In the genomic region with DNA sequence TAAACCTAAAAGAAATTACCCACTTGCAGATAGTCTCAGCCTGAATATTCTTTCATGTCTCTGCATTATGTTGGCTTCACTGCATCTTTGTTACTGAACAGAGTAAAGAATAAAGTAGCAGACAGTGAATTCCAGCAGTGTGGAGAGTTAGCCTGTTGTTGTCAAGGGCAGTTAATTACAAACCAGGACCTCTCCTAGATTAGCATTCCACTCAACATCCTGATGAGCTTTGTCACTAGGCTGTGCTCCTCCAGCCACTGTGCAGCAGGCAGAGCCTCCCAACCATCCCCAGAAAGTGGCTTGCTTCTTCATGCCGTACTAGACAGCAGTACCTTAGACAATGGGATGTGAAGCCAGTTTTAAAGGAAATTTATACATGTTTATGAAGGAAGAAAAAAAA, we compare ENCODE assay signal across 16 mouse cellular contexts.
DNase-seq lines count a peak whose midpoint lies in the region; ATAC-seq and TF ChIP-seq lines count a peak whose summit lies in the region.
"Had no signal": no experiment of that assay in that cellular context is flagged by ENCODE, and none has a peak within 500 bp of the region (broad histone marks: within the 10 kb centered on the region; RNA-seq: fewer than 3 reads in every experiment).

No protein-coding gene starts in this region.

- no peaks in the 10 kb centered on the region for H3K27me3 ChIP-seq in hindbrain, embryonic 13.5 days
- no peaks in the 10 kb centered on the region for H3K27me3 ChIP-seq in hindbrain, embryonic 10.5 days (ENCODE audit: insufficient read depth, poor library complexity, severe bottlenecking)
- H3K27me3 ChIP-seq in Patski, result no peaks in the 10 kb centered on the region
- no peaks in the 10 kb centered on the region for H3K27me3 ChIP-seq in hindbrain, embryonic 14.5 days (ENCODE audit: control insufficient read depth, insufficient read depth, low read length)
- H3K27me3 ChIP-seq: limb, embryonic 15.5 days had no signal

- DNase-seq in hindbrain, embryonic 10.5 days (ENCODE audit: low spot score), result no peak
- DNase-seq in Patski (ENCODE audit: low read depth, low spot score), result no peak
- peak; percentile 31 for DNase-seq in hindbrain, embryonic 14.5 days (ENCODE audit: low spot score)
- peak; percentile 31 to 61 for DNase-seq in kidney, postnatal 36 days
- no peak for DNase-seq in frontal cortex, postnatal 36 days (ENCODE audit: low spot score in 2 of 2)
- DNase-seq in adrenal gland, postnatal 10 days, result no peak
- DNase-seq: adrenal gland, postnatal 25 days; cerebellum, postnatal 14 days; gastrocnemius, postnatal 10 days; heart, postnatal 14 days; liver, postnatal 0 days; lung, postnatal 36 days; thymus, postnatal 36 days had no signal

- TF ChIP-seq CTCF in Patski (IDR thresholded peaks at IDR 0.05), result no peak

- H3K9me3 ChIP-seq in hindbrain, embryonic 13.5 days, result no peaks in the 10 kb centered on the region
- no peaks in the 10 kb centered on the region for H3K9me3 ChIP-seq in hindbrain, embryonic 10.5 days
- H3K9me3 ChIP-seq in hindbrain, embryonic 14.5 days (ENCODE audit: control insufficient read depth, low read length), result no peaks in the 10 kb centered on the region
- H3K9me3 ChIP-seq: embryonic facial prominence, embryonic 13.5 days; limb, embryonic 15.5 days had no signal

- no peak overlapping the region for H3K4me3 ChIP-seq in hindbrain, embryonic 13.5 days
- H3K4me3 ChIP-seq in hindbrain, embryonic 10.5 days, result no peak overlapping the region
- no peak overlapping the region for H3K4me3 ChIP-seq in hindbrain, embryonic 14.5 days (replicated peaks; ENCODE audit: low read length)
- H3K4me3 ChIP-seq: embryonic facial prominence, embryonic 13.5 days; limb, embryonic 15.5 days had no signal

- POLR2A ChIA-PET in Patski (lab: Charles Lee), result no interaction called here

- WGBS in hindbrain, embryonic 13.5 days, result 54% methylated on average over 1 of the region's 1 CpGs
- 93% methylated on average over 1 of the region's 1 CpGs for WGBS in hindbrain, embryonic 10.5 days
- 43% methylated on average over 1 of the region's 1 CpGs for WGBS in hindbrain, embryonic 14.5 days

- H3K4me2 ChIP-seq in hindbrain, embryonic 13.5 days, result no peak overlapping the region
- H3K4me2 ChIP-seq in hindbrain, embryonic 14.5 days (replicated peaks), result no peak overlapping the region
- H3K4me2 ChIP-seq: embryonic facial prominence, embryonic 13.5 days; limb, embryonic 15.5 days had no signal

- 0 out of 2 replicates have a peak, but pooled peaks have one; percentile 49 for ATAC-seq in hindbrain, embryonic 13.5 days (ENCODE audit: low FRiP score)
- peak; percentile 78 for ATAC-seq in Patski
- ATAC-seq in hindbrain, embryonic 14.5 days (ENCODE audit: low FRiP score), result peak; percentile 59; the same call in 1 of the 2 replicates
- ATAC-seq: liver, postnatal 0 days had no signal

- CTCF ChIA-PET in Patski (lab: Charles Lee), result no interaction called here

- no peak overlapping the region for H3K9ac ChIP-seq in hindbrain, embryonic 13.5 days
- no peak overlapping the region for H3K9ac ChIP-seq in hindbrain, embryonic 14.5 days
- H3K9ac ChIP-seq: embryonic facial prominence, embryonic 13.5 days; limb, embryonic 15.5 days; liver, postnatal 0 days had no signal

- in situ Hi-C loops in Patski (cut with MboI; ENCODE audit: low pct_unique_long_range_greater_than_20kb), result no loop called here

- H3K36me3 ChIP-seq in hindbrain, embryonic 13.5 days, result no peaks in the 10 kb centered on the region
- no peaks in the 10 kb centered on the region for H3K36me3 ChIP-seq in hindbrain, embryonic 10.5 days
- no peaks in the 10 kb centered on the region for H3K36me3 ChIP-seq in hindbrain, embryonic 14.5 days (replicated peaks; ENCODE audit: control insufficient read depth, insufficient read depth)
- H3K36me3 ChIP-seq: embryonic facial prominence, embryonic 13.5 days; limb, embryonic 15.5 days had no signal

- H3K27ac ChIP-seq in hindbrain, embryonic 13.5 days, result no peak overlapping the region
- H3K27ac ChIP-seq in hindbrain, embryonic 10.5 days, result no peak overlapping the region
- no peak overlapping the region for H3K27ac ChIP-seq in hindbrain, embryonic 14.5 days
- H3K27ac ChIP-seq: embryonic facial prominence, embryonic 13.5 days; limb, embryonic 15.5 days had no signal

- no peaks in the 10 kb centered on the region for H3K4me1 ChIP-seq in hindbrain, embryonic 13.5 days (replicated peaks)
- peaks cover 4% of the 10 kb centered on the region; the same call in 1 of the 2 replicates for H3K4me1 ChIP-seq in hindbrain, embryonic 10.5 days (replicated peaks)
- no peaks in the 10 kb centered on the region for H3K4me1 ChIP-seq in hindbrain, embryonic 14.5 days (replicated peaks; ENCODE audit: control insufficient read depth, insufficient read depth, low read length)
- H3K4me1 ChIP-seq: limb, embryonic 15.5 days had no signal

Comparison
In these comparisons a context has a peak if more than half of its experiments do, and no peak if none do; other contexts are left out.
1. DNase-seq: peak in hindbrain, embryonic 14.5 days (single experiment) and kidney, postnatal 36 days (2 of 2); none in hindbrain, embryonic 10.5 days (single experiment), Patski (single experiment), frontal cortex, postnatal 36 days (0 of 2) and adrenal gland, postnatal 10 days (single experiment).
2. Peak in every context shown above with its lines, with median percentiles within 50 percentile points of each other: ATAC-seq.